Mouse (Mus musculus) colon, adult 2 months (tissue): Measurements from ENCODE around the gene Crebzf. TPM values are rescaled to one million over a fixed set of nuclear protein-coding genes. Genes with fewer than 3 reads are reported as not detected.

Experiments
- polyA plus RNA-seq: library from polyadenylated mRNA; depleted of rRNA; stranded (reverse); fragments of >200 nt; gene quantifications from 2 replicates; pipeline ENCODE4 v1.2.3, GENCODE M21; 2012; rRNA removed

The Crebzf gene
- 62.0 and 69.9 TPM in 2 replicates for polyA plus RNA-seq

GRCm38 (mm10) chr7:90442518-90443080 lies at the start of gene Crebzf:
Gene Crebzf (plus strand): TSS chr7:90442729.

GRCm38 (mm10) chr7:90426020-90427001 lies 16.2 kb upstream of the Crebzf start, which contains the start of gene Ccdc89:
Gene Ccdc89 (plus strand): TSS chr7:90426577.

GRCm38 (mm10) chr7:90456845-90457468 lies 14.4 kb downstream of the Crebzf start, which contains the start of gene Tmem126a:
Gene Tmem126a (minus strand): TSS chr7:90457229.

GRCm38 (mm10) chr7:90475793-90476312 lies 33.3 kb downstream of the Crebzf start, which contains the start of gene Tmem126b:
Gene Tmem126b (minus strand): TSS chr7:90476001.

GRCm38 (mm10) chr7:90476313-90477245 lies 34.0 kb downstream of the Crebzf start, which contains the start of gene Dlg2:
Gene Dlg2 (plus strand): TSS chr7:90476672.

Other genes starting within 250 kb of the Crebzf start
- not detected in 2 replicates for gene Ccdc83, start 177.0 kb upstream of the Crebzf start, polyA plus RNA-seq
- 17.7 and 17.8 TPM in 2 replicates for gene Sytl2, start 140.5 kb upstream of the Crebzf start, polyA plus RNA-seq
- 0.09 and 0.24 TPM in 2 replicates for gene Ccdc89, start 16.2 kb upstream of the Crebzf start, polyA plus RNA-seq
- gene Tmem126a, start 14.5 kb downstream of the Crebzf start, polyA plus RNA-seq = 10.0 and 11.4 TPM in 2 replicates
- gene Tmem126b, start 33.3 kb downstream of the Crebzf start, polyA plus RNA-seq = 5.4 and 5.5 TPM in 2 replicates
- gene Dlg2, start 33.9 kb downstream of the Crebzf start, polyA plus RNA-seq = 0.97 and 1.7 TPM in 2 replicates